Mouse (Mus musculus) right cerebral cortex, postnatal 10 days (tissue): ENCODE data around the gene Colgalt1.

Experiments used
- DNase-seq, 2 experiments: peaks; one replicate each; pipeline ENCODE4 v3.0.0; 2021; ENCODE audit warnings: low spot score in 2 of 2

Colgalt1 gene

GRCm38 (mm10) chr8:71668220-71668975, 57.6 kb downstream of the Colgalt1 start:
- DNase-seq: peak in 1 of 2 experiments; percentile 63

GRCm38 (mm10) chr8:71670198-71670597, 59.4 kb downstream of the Colgalt1 start:
- no peak for DNase-seq

- peak; percentile 88 to 89 for DNase-seq
Measured at GRCm38 (mm10) chr8:71670621-71671548, 60.1 kb downstream of the Colgalt1 start.

GRCm38 (mm10) chr8:71671549-71671965, 60.8 kb downstream of the Colgalt1 start, which contains the start of gene Unc13a:
Gene Unc13a (minus strand): TSS chr8:71671757.
- DNase-seq: peak; percentile 95

- no peak for DNase-seq
Measured at GRCm38 (mm10) chr8:71672168-71672735, 61.5 kb downstream of the Colgalt1 start.

- DNase-seq: no peak
Measured at GRCm38 (mm10) chr8:71674071-71674470, 63.3 kb downstream of the Colgalt1 start.
